Mouse (Mus musculus): ENCODE results near the gene Gpsm3.

DNA sequence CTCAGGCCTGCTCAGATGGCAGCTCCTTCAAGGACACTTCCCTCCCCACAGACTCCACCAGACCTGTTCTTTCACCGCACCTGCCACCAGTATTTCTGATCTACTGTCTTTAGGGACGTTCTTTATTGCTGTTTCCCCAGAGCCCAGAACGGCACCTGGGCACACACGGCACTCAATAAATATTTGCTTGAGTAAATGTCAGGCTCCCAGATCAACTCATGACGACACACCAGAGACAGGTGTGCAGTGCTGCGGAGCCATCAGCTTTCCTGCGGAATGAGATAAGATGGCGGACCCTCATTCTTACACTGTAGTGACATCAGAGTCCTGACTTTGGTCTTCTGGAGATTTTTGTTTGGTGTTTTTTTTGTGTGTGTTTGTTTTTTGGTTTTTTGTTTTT is 31.4 kb downstream of the Gpsm3 start:
- TF ChIP-seq EP300 (IDR thresholded peaks at IDR 0.05; ENCODE audit: insufficient read depth, low read depth, low read length) (no peak), CTCF (IDR thresholded peaks at IDR 0.05; ENCODE audit: low read depth, low read length) (no peak), POLR2A (IDR thresholded peaks at IDR 0.05; ENCODE audit: insufficient read depth, low read length) (no peak)

Data from ES-Bruce4 (cell line).